Mouse (Mus musculus) embryonic fibroblast, embryonic 13.5 days (primary cell): ENCODE data around the gene Cep19. TPM values are rescaled to one million over a fixed set of nuclear protein-coding genes. Genes with fewer than 3 reads are reported as not detected.

Experiments
- H3K27ac ChIP-seq: 2 replicates; pipeline ENCODE4 v1.5.1; 2012; ENCODE audit warnings: low read length, control low read depth, inconsistent platforms; ENCODE audit not compliant: insufficient read depth
- H3K4me1 ChIP-seq: 2 replicates; pipeline ENCODE4 v1.6.1; 2011; ENCODE audit warnings: low read length; ENCODE audit not compliant: control insufficient read depth, insufficient read depth
- H3K4me3 ChIP-seq: 2 replicates; pipeline ENCODE4 v1.5.1; 2011; ENCODE audit warnings: mild to moderate bottlenecking, control low read depth, low read length; ENCODE audit not compliant: insufficient read depth
- CTCF ChIP-seq: IDR thresholded peaks from 2 replicates; pipeline ENCODE4 v1.5.1; 2011; ENCODE audit warnings: mild to moderate bottlenecking, control low read depth, low read length, moderate library complexity, borderline replicate concordance; ENCODE audit not compliant: insufficient read depth
- POLR2A ChIP-seq: IDR thresholded peaks from 2 replicates; pipeline ENCODE4 v1.6.1; 2011; ENCODE audit warnings: low read depth, mild to moderate bottlenecking, control low read depth, low read length, moderate library complexity
- polyA plus RNA-seq: library from polyadenylated mRNA; stranded (reverse); fragments of >200 nt; gene quantifications from 2 replicates; pipeline ENCODE4 v1.2.4, GENCODE M21; 2011; ENCODE audit warnings: low read depth; ENCODE audit not compliant: missing spikeins, insufficient read length

Gene Cep19
- polyA plus RNA-seq, 1 experiment, result 10.9 TPM

GRCm38 (mm10) chr16:32105698-32106097 lies 6.1 kb downstream of the Cep19 start:
- Histone ChIP-seq H3K4me3 (no peak overlapping the region), H3K27ac (no peak overlapping the region), H3K4me1 (no peaks in the 10 kb centered on the region)
- TF ChIP-seq CTCF (no peak), POLR2A (no peak)

GRCm38 (mm10) chr16:32107342-32108045 lies 7.9 kb downstream of the Cep19 start:
- no peak overlapping the region for H3K27ac ChIP-seq
- H3K4me1 ChIP-seq, result no peaks in the 10 kb centered on the region
- H3K4me3 ChIP-seq, result no peak overlapping the region
- TF ChIP-seq CTCF (no peak), POLR2A (no peak)

DNA sequence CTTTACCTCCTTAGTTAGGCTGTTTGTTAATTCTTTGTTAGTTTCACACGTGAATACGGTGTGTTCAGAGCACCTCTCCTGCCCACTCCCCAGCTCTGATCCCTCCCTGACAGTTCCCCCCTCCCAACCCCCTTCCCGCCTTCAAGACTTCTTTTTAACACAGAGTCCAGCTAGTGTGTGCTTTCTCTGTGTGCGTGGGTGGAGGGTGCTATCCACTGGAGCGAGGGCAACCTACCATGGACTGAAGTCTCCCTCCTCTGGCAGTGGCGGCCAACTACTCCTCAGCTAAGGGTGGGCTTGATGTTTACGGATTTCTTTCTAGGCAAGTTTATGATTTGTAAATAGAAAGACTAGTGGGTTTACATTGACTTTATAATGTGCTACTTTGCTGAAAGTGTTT lies 8.6 kb downstream of the Cep19 start:
- TF ChIP-seq POLR2A (no peak), CTCF (no peak)
- no peak overlapping the region for H3K4me3 ChIP-seq
- no peaks in the 10 kb centered on the region for H3K4me1 ChIP-seq
- H3K27ac ChIP-seq, result no peak overlapping the region

DNA sequence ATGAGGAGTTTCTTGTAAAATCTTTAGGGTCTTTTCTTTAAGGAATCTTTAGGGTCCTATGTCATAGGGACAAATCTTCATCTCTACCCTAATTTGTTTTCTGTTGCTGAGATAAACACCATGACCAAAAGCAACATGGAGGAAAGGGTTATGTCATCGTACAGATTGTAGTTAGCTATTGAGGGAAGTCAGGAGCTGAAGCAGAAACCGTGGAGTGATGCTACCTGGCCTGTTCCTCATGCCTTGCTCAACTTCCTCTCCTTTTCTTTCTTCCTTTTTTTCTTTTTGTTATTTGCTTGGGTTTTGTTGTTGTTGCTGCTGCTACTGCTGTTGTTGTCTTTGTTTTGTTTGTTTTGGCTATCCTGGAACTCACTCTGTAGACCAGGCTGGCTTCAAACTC lies 9.0 kb downstream of the Cep19 start:
- Histone ChIP-seq H3K4me3 (no peak overlapping the region), H3K27ac (no peak overlapping the region), H3K4me1 (no peaks in the 10 kb centered on the region)
- no peak for TF ChIP-seq POLR2A
- TF ChIP-seq CTCF, result no peak

DNA sequence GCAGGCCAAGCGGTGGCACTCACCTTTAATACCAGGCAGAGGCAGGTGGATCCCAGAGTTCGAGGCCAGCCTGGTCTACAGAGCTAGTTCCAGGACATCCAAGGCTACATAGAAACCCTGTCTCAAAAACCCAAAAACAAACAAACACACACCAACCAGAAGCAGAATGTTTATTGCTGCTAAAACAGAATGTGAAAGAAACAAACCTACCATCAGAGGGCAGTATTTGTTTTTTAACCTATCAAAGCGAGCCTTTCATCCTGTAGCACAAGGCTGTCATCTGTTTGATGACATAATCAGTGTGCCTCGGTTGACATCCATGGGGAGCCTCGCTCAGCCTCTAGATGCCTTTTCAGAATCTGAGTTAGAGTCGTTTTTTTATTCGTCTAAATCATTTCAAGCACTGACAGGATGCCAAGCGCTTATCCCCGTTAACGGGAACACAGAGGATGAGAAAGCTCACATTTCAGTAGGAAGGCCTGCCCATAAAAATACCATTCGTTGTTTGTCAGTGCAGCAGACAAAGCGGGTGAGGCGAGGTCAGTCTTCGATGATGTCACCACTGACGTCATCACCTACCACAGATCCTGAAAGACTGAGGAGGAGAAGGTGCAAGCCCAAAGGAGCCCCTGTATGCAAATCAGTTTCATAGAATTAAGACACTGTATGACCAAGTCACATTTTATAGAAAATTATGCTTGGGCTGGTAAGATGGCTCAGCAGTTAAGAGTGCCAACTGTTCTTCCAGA lies 11.5 kb downstream of the Cep19 start:
- no peak for TF ChIP-seq POLR2A
- no peak for TF ChIP-seq CTCF
- Histone ChIP-seq H3K4me1 (no peaks in the 10 kb centered on the region), H3K27ac (no peak overlapping the region), H3K4me3 (no peak overlapping the region)

DNA sequence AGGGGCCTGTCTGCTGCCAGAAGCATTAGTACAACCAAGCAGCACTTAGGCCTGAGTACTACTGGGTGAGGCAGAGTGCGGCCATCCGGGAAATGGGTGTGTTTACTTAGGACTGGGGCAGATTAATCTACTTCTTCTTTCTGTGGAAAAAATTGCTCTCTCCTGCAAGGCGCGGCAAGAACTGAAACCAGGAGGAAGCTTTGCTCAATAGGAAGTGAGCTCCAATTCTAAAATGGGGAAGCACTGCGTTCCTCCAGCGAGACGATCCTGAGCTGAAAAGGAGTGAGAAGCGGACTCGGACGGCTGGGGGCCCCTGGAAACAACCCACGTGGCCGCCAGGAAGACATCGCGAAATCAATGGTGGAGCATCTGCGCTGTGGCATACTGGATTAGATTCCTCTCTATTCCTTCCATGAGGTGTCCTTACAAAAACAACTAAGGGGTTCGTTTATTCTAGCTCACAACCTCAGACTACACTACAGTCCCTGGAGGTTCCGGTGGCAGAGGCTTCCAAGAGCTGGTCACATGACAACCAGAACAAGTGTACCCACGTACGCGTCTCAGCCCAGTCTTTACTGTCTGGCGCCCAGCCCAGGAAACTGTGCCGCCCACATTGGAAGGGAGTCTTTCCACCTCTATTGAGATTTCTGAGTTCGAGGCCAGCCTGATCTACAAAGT lies 14.1 kb downstream of the Cep19 start:
- no peak overlapping the region for H3K27ac ChIP-seq

GRCm38 (mm10) chr16:32114406-32114805 lies 14.8 kb downstream of the Cep19 start:
- H3K4me1 ChIP-seq, result no peaks in the 10 kb centered on the region
- H3K4me3 ChIP-seq, result no peak overlapping the region
- H3K27ac ChIP-seq, result no peak overlapping the region
- no peak for TF ChIP-seq POLR2A
- no peak for TF ChIP-seq CTCF

More for the DNA sequence above, 14.1 kb downstream of the Cep19 start:
- Histone ChIP-seq H3K4me1 (no peaks in the 10 kb centered on the region), H3K4me3 (no peak overlapping the region)
- TF ChIP-seq POLR2A, result no peak
- TF ChIP-seq CTCF, result no peak

GRCm38 (mm10) chr16:32114968-32115695 lies 15.5 kb downstream of the Cep19 start:
- TF ChIP-seq POLR2A (no peak), CTCF (peak; percentile 86)
- no peaks in the 10 kb centered on the region for H3K4me1 ChIP-seq
- no peak overlapping the region for H3K4me3 ChIP-seq
- no peak overlapping the region for H3K27ac ChIP-seq

DNA sequence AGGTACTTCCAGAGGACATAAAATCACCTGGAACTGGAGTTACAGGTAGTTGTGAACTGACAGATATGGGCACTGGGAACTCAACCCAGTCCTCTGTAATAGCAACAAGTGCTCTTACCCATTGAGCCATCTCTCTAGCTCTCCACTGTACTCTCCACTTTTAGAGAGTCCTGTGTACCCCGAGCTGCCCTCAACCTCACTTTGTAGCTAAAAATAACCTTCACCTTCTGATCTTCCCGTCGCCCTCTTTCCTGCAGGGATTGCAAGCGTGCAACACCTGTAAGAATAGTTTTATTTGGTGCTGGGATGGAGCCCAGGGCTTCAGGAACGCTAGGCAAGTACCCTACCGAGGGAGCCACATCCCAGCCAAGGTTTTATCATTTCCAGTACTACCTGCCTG lies 16.2 kb downstream of the Cep19 start:
- no peaks in the 10 kb centered on the region for H3K4me1 ChIP-seq
- no peak overlapping the region for H3K4me3 ChIP-seq
- no peak overlapping the region for H3K27ac ChIP-seq
- no peak for TF ChIP-seq POLR2A
- no peak for TF ChIP-seq CTCF
